Mouse (Mus musculus): Measurements from ENCODE around the gene Sppl2b.

- TF ChIP-seq GATA1 (IDR thresholded peaks at IDR 0.05; ENCODE audit: low read length): no peak
- TF ChIP-seq TAL1 (IDR thresholded peaks at IDR 0.05; ENCODE audit: low read length): no peak
Observed at GRCm38 (mm10) chr10:80826151-80827062, 28.7 kb upstream of the Sppl2b start, which contains the start of gene Oaz1.
